Mouse (Mus musculus): Measurements from ENCODE around the gene Ep300. TPM values are rescaled to one million over a fixed set of nuclear protein-coding genes. Genes with fewer than 3 reads are reported as not detected.
"Not testable (repeated sequence)": the region's sequence is repeated elsewhere in the genome, so short reads cannot be mapped to it uniquely, and the experiment has no call there.

The Ep300 gene
- total RNA-seq, 1 experiment from 2014 or later: 89.2 TPM

DNA sequence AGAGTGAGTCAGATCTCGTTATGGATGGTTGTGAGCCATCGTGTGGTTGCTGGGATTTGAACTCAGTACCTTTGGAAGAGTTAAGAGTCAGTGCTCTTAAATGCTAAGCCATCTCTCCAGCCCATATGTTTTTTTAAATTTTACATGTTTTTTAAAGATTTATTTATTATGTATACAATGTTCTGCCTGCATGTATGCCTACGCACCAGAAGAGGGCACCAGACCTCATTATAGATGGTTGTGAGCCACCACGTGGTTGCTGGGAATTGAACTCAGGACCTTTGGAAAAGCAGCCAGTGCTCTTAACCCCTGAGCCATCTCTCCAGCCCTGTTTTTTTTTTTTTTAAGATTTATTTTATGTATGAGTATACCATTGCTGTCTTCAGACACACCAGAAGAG, 116.2 kb downstream of the Ep300 start:
- not testable (repeated sequence) for DNase-seq

Small RNAs within 50 kb of the gene (microRNA-seq; reads per million reads assigned to microRNA genes)
- gene Gm23880: 0 reads per million in 2 experiments

Other genes with a start within 250 kb of the Ep300 start
- gene Slc25a17, start 224.5 kb upstream of the Ep300 start, total RNA-seq (2021): 82.7 and 85.5 TPM in 2 replicates
- gene St13, start 185.3 kb upstream of the Ep300 start, total RNA-seq (2021): 230 and 325 TPM in 2 replicates
- 19.4 and 26.1 TPM in 2 replicates for gene Xpnpep3, start 185.2 kb upstream of the Ep300 start, total RNA-seq (2021)
- gene Dnajb7, start 177.1 kb upstream of the Ep300 start, total RNA-seq (2021): not detected in 2 replicates
- gene Rbx1, start 119.1 kb upstream of the Ep300 start, total RNA-seq (2021): 107 and 141 TPM in 2 replicates
- gene L3mbtl2, start 78.5 kb downstream of the Ep300 start, total RNA-seq (2021): 20.6 and 22.8 TPM in 2 replicates
- 2.7 and 3.1 TPM in 2 replicates for gene Chadl, start 111.9 kb downstream of the Ep300 start, total RNA-seq (2021)
- 70.0 and 84.2 TPM in 2 replicates for gene Zc3h7b, start 159.7 kb downstream of the Ep300 start, total RNA-seq (2021)
- 60.3 and 73.7 TPM in 2 replicates for gene Rangap1, start 160.2 kb downstream of the Ep300 start, total RNA-seq (2021)
- gene Tef, start 217.1 kb downstream of the Ep300 start, total RNA-seq (2021): 111 and 146 TPM in 2 replicates